Mouse (Mus musculus): ENCODE measurements at regions not wholly inside any gene's neighbourhood (a gene's known extent, or its start where the extent isn't known, plus 50 kb on each side); places are given as distances from the start of the nearest gene placed in this dataset.
A peak's percentile ranks its signal among the peaks of the same experiment; 100 is the strongest.

GRCm38 (mm10) chr13:44399831-44400321 lies 329.4 kb upstream of the Jarid2 start:
- H3K9me3 ChIP-seq (ENCODE audit: control insufficient read depth) = no peaks in the 10 kb centered on the region
- WGBS = 88% methylated on average over 7 of the region's 7 CpGs
- ATAC-seq = no peak

DNA sequence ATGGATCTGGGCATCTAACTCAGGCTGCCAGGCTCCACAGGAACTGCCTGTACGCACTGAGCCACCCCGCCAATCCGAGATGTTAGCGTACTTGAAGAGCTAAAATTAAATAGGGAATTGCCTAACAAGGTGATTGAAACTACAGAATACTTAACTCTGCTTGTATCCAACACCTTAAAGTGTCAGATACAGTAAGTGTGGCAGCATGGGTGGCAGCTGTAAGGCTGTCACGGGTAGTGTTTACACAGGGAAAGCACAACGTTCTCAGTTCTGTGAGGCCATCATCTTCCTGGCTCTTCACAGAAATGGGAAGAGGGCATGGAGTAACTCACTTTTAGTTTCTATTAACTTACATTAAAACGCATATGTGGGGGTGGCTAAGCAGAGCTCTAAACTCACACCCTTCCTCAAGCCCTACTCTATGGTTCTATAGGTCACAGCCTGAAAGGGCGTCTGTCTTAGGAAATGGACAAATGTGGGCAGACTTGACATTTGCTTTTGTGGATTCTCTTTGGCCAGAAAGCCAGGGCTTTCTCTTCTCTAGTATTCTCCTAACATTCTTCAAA lies 325.2 kb upstream of the Jarid2 start:
- no peaks in the 10 kb centered on the region for H3K9me3 ChIP-seq (ENCODE audit: control insufficient read depth)
- no peaks in the 10 kb centered on the region for H3K27me3 ChIP-seq (replicated peaks; ENCODE audit: control insufficient read depth, insufficient read depth, low read length)
- H3K4me2 ChIP-seq (replicated peaks; ENCODE audit: low read depth) = no peak overlapping the region
- no peaks in the 10 kb centered on the region for H3K4me1 ChIP-seq (replicated peaks; ENCODE audit: control insufficient read depth, insufficient read depth, low read length)
- WGBS = 70% methylated on average over 8 of the region's 8 CpGs
- H3K9ac ChIP-seq (ENCODE audit: low read depth, low read length) = no peak overlapping the region
- ATAC-seq = no peak
- no peaks in the 10 kb centered on the region for H3K36me3 ChIP-seq (ENCODE audit: control insufficient read depth, insufficient read depth)
- no peak overlapping the region for H3K27ac ChIP-seq (ENCODE audit: low read depth, low read length)
- no peak overlapping the region for H3K4me3 ChIP-seq (ENCODE audit: low read depth, low read length)
- no peak for TF ChIP-seq CTCF (IDR thresholded peaks at IDR 0.05; ENCODE audit: low read depth)

More at GRCm38 (mm10) chr13:44399831-44400321, 329.4 kb upstream of the Jarid2 start:
- no peak for TF ChIP-seq CTCF (IDR thresholded peaks at IDR 0.05; ENCODE audit: low read depth)
- Histone ChIP-seq H3K27ac (ENCODE audit: low read depth, low read length) (no peak overlapping the region), H3K27me3 (replicated peaks; ENCODE audit: control insufficient read depth, insufficient read depth, low read length) (no peaks in the 10 kb centered on the region), H3K4me2 (replicated peaks; ENCODE audit: low read depth) (no peak overlapping the region), H3K9ac (ENCODE audit: low read depth, low read length) (no peak overlapping the region), H3K36me3 (ENCODE audit: control insufficient read depth, insufficient read depth) (no peaks in the 10 kb centered on the region), H3K4me1 (replicated peaks; ENCODE audit: control insufficient read depth, insufficient read depth, low read length) (no peaks in the 10 kb centered on the region), H3K4me3 (ENCODE audit: low read depth, low read length) (no peak overlapping the region)

GRCm38 (mm10) chr13:44407307-44407706 lies 322.0 kb upstream of the Jarid2 start:
- Histone ChIP-seq H3K9me3 (ENCODE audit: control insufficient read depth) (no peaks in the 10 kb centered on the region), H3K27me3 (replicated peaks; ENCODE audit: control insufficient read depth, insufficient read depth, low read length) (no peaks in the 10 kb centered on the region), H3K27ac (ENCODE audit: low read depth, low read length) (no peak overlapping the region), H3K9ac (ENCODE audit: low read depth, low read length) (no peak overlapping the region), H3K36me3 (ENCODE audit: control insufficient read depth, insufficient read depth) (no peaks in the 10 kb centered on the region), H3K4me1 (replicated peaks; ENCODE audit: control insufficient read depth, insufficient read depth, low read length) (0 out of 2 replicates have a peak, but pooled peaks cover 4% of the 10 kb centered on the region), H3K4me2 (replicated peaks; ENCODE audit: low read depth) (no peak overlapping the region), H3K4me3 (ENCODE audit: low read depth, low read length) (no peak overlapping the region)
- WGBS = 88% methylated on average over 2 of the region's 2 CpGs
- ATAC-seq = no peak
- TF ChIP-seq CTCF (IDR thresholded peaks at IDR 0.05; ENCODE audit: low read depth) = no peak

GRCm38 (mm10) chr13:44408619-44408959 lies 320.7 kb upstream of the Jarid2 start:
- no peak for ATAC-seq
- H3K36me3 ChIP-seq (ENCODE audit: control insufficient read depth, insufficient read depth) = no peaks in the 10 kb centered on the region
- no peak overlapping the region for H3K4me2 ChIP-seq (replicated peaks; ENCODE audit: low read depth)
- peak overlapping the region; percentile 88 for H3K27ac ChIP-seq (ENCODE audit: low read depth, low read length)
- H3K27me3 ChIP-seq (replicated peaks; ENCODE audit: control insufficient read depth, insufficient read depth, low read length) = no peaks in the 10 kb centered on the region
- H3K4me3 ChIP-seq (ENCODE audit: low read depth, low read length) = no peak overlapping the region
- no peak for TF ChIP-seq CTCF (IDR thresholded peaks at IDR 0.05; ENCODE audit: low read depth)
- WGBS = 45% methylated on average over 6 of the region's 6 CpGs
- no peak overlapping the region for H3K9ac ChIP-seq (ENCODE audit: low read depth, low read length)
- H3K4me1 ChIP-seq (replicated peaks; ENCODE audit: control insufficient read depth, insufficient read depth, low read length) = 0 out of 2 replicates have a peak, but pooled peaks cover 4% of the 10 kb centered on the region
- no peaks in the 10 kb centered on the region for H3K9me3 ChIP-seq (ENCODE audit: control insufficient read depth)

GRCm38 (mm10) chr13:44408960-44409719 lies 320.1 kb upstream of the Jarid2 start:
- Histone ChIP-seq H3K36me3 (ENCODE audit: control insufficient read depth, insufficient read depth) (no peaks in the 10 kb centered on the region), H3K27me3 (replicated peaks; ENCODE audit: control insufficient read depth, insufficient read depth, low read length) (no peaks in the 10 kb centered on the region), H3K9ac (ENCODE audit: low read depth, low read length) (no peak overlapping the region), H3K9me3 (ENCODE audit: control insufficient read depth) (no peaks in the 10 kb centered on the region), H3K27ac (ENCODE audit: low read depth, low read length) (peak overlapping the region; percentile 88), H3K4me2 (replicated peaks; ENCODE audit: low read depth) (no peak overlapping the region), H3K4me3 (ENCODE audit: low read depth, low read length) (no peak overlapping the region), H3K4me1 (replicated peaks; ENCODE audit: control insufficient read depth, insufficient read depth, low read length) (0 out of 2 replicates have a peak, but pooled peaks cover 4% of the 10 kb centered on the region)
- WGBS = 21% methylated on average over 14 of the region's 14 CpGs
- TF ChIP-seq CTCF (IDR thresholded peaks at IDR 0.05; ENCODE audit: low read depth) = no peak
- ATAC-seq = peak; percentile 96

- TF ChIP-seq CTCF (IDR thresholded peaks at IDR 0.05; ENCODE audit: low read depth) = no peak
- Histone ChIP-seq H3K27me3 (replicated peaks; ENCODE audit: control insufficient read depth, insufficient read depth, low read length) (no peaks in the 10 kb centered on the region), H3K27ac (ENCODE audit: low read depth, low read length) (peak overlapping the region; percentile 88; the same call in 1 of the 2 replicates), H3K4me1 (replicated peaks; ENCODE audit: control insufficient read depth, insufficient read depth, low read length) (0 out of 2 replicates have a peak, but pooled peaks cover 4% of the 10 kb centered on the region), H3K4me3 (ENCODE audit: low read depth, low read length) (no peak overlapping the region), H3K36me3 (ENCODE audit: control insufficient read depth, insufficient read depth) (no peaks in the 10 kb centered on the region), H3K9ac (ENCODE audit: low read depth, low read length) (no peak overlapping the region), H3K4me2 (replicated peaks; ENCODE audit: low read depth) (no peak overlapping the region), H3K9me3 (ENCODE audit: control insufficient read depth) (no peaks in the 10 kb centered on the region)
- ATAC-seq = no peak
- 53% methylated on average over 5 of the region's 5 CpGs for WGBS
These were observed 319.6 kb upstream of the Jarid2 start for GRCm38 (mm10) chr13:44409720-44410047.
